Mouse (Mus musculus): ENCODE measurements around the gene Cggbp1. TPM values are rescaled to one million over a fixed set of nuclear protein-coding genes. Genes with fewer than 3 reads are reported as not detected.

Cggbp1 gene
- polyA plus RNA-seq, 1 experiment from 2014 or later, result 69.7 TPM

GRCm38 (mm10) chr16:64889496-64889895, 37.7 kb downstream of the Cggbp1 start:
- 90% methylated on average over 3 of the region's 3 CpGs for WGBS
- Histone ChIP-seq H3K4me2 (replicated peaks) (no peak overlapping the region), H3K9me3 (replicated peaks) (0 out of 2 replicates have a peak, but pooled peaks cover 6% of the 10 kb centered on the region), H3K27me3 (no peaks in the 10 kb centered on the region), H3K27ac (replicated peaks) (no peak overlapping the region), H3K4me3 (replicated peaks) (no peak overlapping the region), H3K4me1 (no peaks in the 10 kb centered on the region), H3K36me3 (no peaks in the 10 kb centered on the region), H3K9ac (no peak overlapping the region)
- ATAC-seq (ENCODE audit: insufficient number of reproducible peaks, low FRiP score, low TSS enrichment, low read depth), result no peak

- no peaks in the 10 kb centered on the region for H3K36me3 ChIP-seq
- no peak overlapping the region for H3K4me3 ChIP-seq (replicated peaks)
- H3K9me3 ChIP-seq (replicated peaks), result no peaks in the 10 kb centered on the region
- no peak overlapping the region for H3K4me2 ChIP-seq (replicated peaks)
- ATAC-seq (ENCODE audit: insufficient number of reproducible peaks, low FRiP score, low TSS enrichment, low read depth), result no peak
- H3K27ac ChIP-seq (replicated peaks), result no peak overlapping the region
- WGBS, result 71% methylated on average over 2 of the region's 2 CpGs
- H3K27me3 ChIP-seq, result no peaks in the 10 kb centered on the region
- H3K9ac ChIP-seq, result no peak overlapping the region
- H3K4me1 ChIP-seq, result no peaks in the 10 kb centered on the region
These were observed 47.3 kb downstream of the Cggbp1 start for GRCm38 (mm10) chr16:64899084-64899483.

- H3K4me1 ChIP-seq, result no peaks in the 10 kb centered on the region
- H3K36me3 ChIP-seq, result no peaks in the 10 kb centered on the region
- H3K4me2 ChIP-seq (replicated peaks), result no peak overlapping the region
- H3K27me3 ChIP-seq, result no peaks in the 10 kb centered on the region
- whole genome bisulfite sequencing, result 22% methylated on average over 2 of the region's 2 CpGs
- H3K9ac ChIP-seq, result no peak overlapping the region
- H3K9me3 ChIP-seq (replicated peaks), result no peaks in the 10 kb centered on the region
- H3K4me3 ChIP-seq (replicated peaks), result no peak overlapping the region
- no peak for ATAC-seq (ENCODE audit: insufficient number of reproducible peaks, low FRiP score, low TSS enrichment, low read depth)
- no peak overlapping the region for H3K27ac ChIP-seq (replicated peaks)
These were observed 51.5 kb downstream of the Cggbp1 start for GRCm38 (mm10) chr16:64903328-64903727.

GRCm38 (mm10) chr16:64907112-64907511, 55.3 kb downstream of the Cggbp1 start:
- Histone ChIP-seq H3K9ac (no peak overlapping the region), H3K4me2 (replicated peaks) (no peak overlapping the region), H3K9me3 (replicated peaks) (no peaks in the 10 kb centered on the region), H3K36me3 (no peaks in the 10 kb centered on the region), H3K27me3 (no peaks in the 10 kb centered on the region), H3K4me3 (replicated peaks) (no peak overlapping the region), H3K4me1 (no peaks in the 10 kb centered on the region), H3K27ac (replicated peaks) (no peak overlapping the region)
- 19% methylated on average over 3 of the region's 3 CpGs for whole genome bisulfite sequencing
- ATAC-seq (ENCODE audit: insufficient number of reproducible peaks, low FRiP score, low TSS enrichment, low read depth), result no peak

- 77% methylated on average over 10 of the region's 10 CpGs for WGBS
- no peak overlapping the region for H3K27ac ChIP-seq (replicated peaks)
- no peaks in the 10 kb centered on the region for H3K27me3 ChIP-seq
- no peak overlapping the region for H3K9ac ChIP-seq
- no peaks in the 10 kb centered on the region for H3K4me1 ChIP-seq
- ATAC-seq (ENCODE audit: insufficient number of reproducible peaks, low FRiP score, low TSS enrichment, low read depth), result no peak
- H3K4me2 ChIP-seq (replicated peaks), result no peak overlapping the region
- H3K9me3 ChIP-seq (replicated peaks), result no peaks in the 10 kb centered on the region
- H3K36me3 ChIP-seq, result no peaks in the 10 kb centered on the region
- H3K4me3 ChIP-seq (replicated peaks), result no peak overlapping the region
These were observed 57.0 kb downstream of the Cggbp1 start for GRCm38 (mm10) chr16:64908747-64909146.

Other genes starting within 250 kb of the Cggbp1 start
- not detected in 2 replicates for gene Csnka2ip, start 249.6 kb upstream of the Cggbp1 start, polyA plus RNA-seq (2015; fragmentation: Nextera tagmentation; extraction: Ambion mirVana)
- gene 4930453N24Rik, start 80.8 kb upstream of the Cggbp1 start, polyA plus RNA-seq (2015; fragmentation: Nextera tagmentation; extraction: Ambion mirVana), result 21.7 and 23.6 TPM in 2 replicates
- gene Zfp654, start 344 bp upstream of the Cggbp1 start, polyA plus RNA-seq (2015; fragmentation: Nextera tagmentation; extraction: Ambion mirVana), result 5.6 and 5.8 TPM in 2 replicates